Mouse (Mus musculus) lung, embryonic 15.5 days (tissue): ENCODE measurements around the gene Abhd14a. TPM values are rescaled to one million over a fixed set of nuclear protein-coding genes. Genes with fewer than 3 reads are reported as not detected.

ENCODE experiments used
- ATAC-seq: fragments of 200-750 bp; cut with Nextera tagmentation; 2 replicates; pipeline ENCODE4 v1.8.0; 2017; ENCODE audit warnings: moderate number of reproducible peaks, borderline replicate concordance; ENCODE audit not compliant: low FRiP score, low TSS enrichment; ENCODE audit errors: extremely low read depth
- H3K27ac ChIP-seq: fragments of 300-500 bp; sonication (generic); 2 replicates; pipeline ENCODE4 v1.5.1; 2015; ENCODE audit warnings: moderate library complexity, mild to moderate bottlenecking, inconsistent platforms
- H3K27me3 ChIP-seq: fragments of 300-500 bp; sonication (generic); 2 replicates; pipeline ENCODE4 v1.6.1; 2015; ENCODE audit warnings: inconsistent platforms
- H3K36me3 ChIP-seq: fragments of 300-500 bp; sonication (generic); 2 replicates; pipeline ENCODE4 v1.6.1; 2015; ENCODE audit warnings: inconsistent platforms
- H3K4me1 ChIP-seq: fragments of 300-500 bp; sonication (generic); 2 replicates; pipeline ENCODE4 v1.6.1; 2015; ENCODE audit warnings: inconsistent platforms
- H3K4me2 ChIP-seq: fragments of 300-500 bp; sonication (generic); 2 replicates; pipeline ENCODE4 v1.6.1; 2015; ENCODE audit warnings: inconsistent platforms, mild to moderate bottlenecking, moderate library complexity
- H3K4me3 ChIP-seq: fragments of 300-500 bp; sonication (generic); 2 replicates; pipeline ENCODE4 v1.5.1; 2015; ENCODE audit warnings: mild to moderate bottlenecking, inconsistent platforms
- H3K9ac ChIP-seq: fragments of 300-500 bp; sonication (generic); 2 replicates; pipeline ENCODE4 v1.6.1; 2015; ENCODE audit warnings: inconsistent platforms
- H3K9me3 ChIP-seq: fragments of 300-500 bp; sonication (generic); 2 replicates; pipeline ENCODE4 v1.6.1; 2016; ENCODE audit warnings: inconsistent platforms
- WGBS: fragments of 180-500 bp; shearing (Covaris S2); methylation state at CpG from one replicate; pipeline ENCODE4 v1.1.7; 2015; 5-methylcytosine and 5-hydroxymethylcytosine counted together
- polyA plus RNA-seq: library from polyadenylated mRNA; unstranded; fragments of >200 nt; fragmentation: Nextera tagmentation; extraction: Ambion mirVana; gene quantifications from 2 replicates; pipeline ENCODE4 v1.2.1, GENCODE M21; 2015

The Abhd14a gene
- polyA plus RNA-seq, 1 experiment from 2014 or later = 53.2 TPM

GRCm38 (mm10) chr9:106405275-106405674 is 42.2 kb downstream of the Abhd14a start:
- Histone ChIP-seq H3K4me1 (peaks cover 21% of the 10 kb centered on the region), H3K4me3 (no peak overlapping the region), H3K9ac (no peak overlapping the region), H3K4me2 (no peak overlapping the region), H3K36me3 (no peaks in the 10 kb centered on the region), H3K27me3 (no peaks in the 10 kb centered on the region), H3K27ac (peak overlapping the region; percentile 30), H3K9me3 (no peaks in the 10 kb centered on the region)
- peak; percentile 58; the same call in 1 of the 2 replicates for ATAC-seq
- WGBS = 12% methylated on average over 6 of the region's 6 CpGs

- peaks cover 27% of the 10 kb centered on the region for H3K4me1 ChIP-seq
- 68% methylated on average over 16 of the region's 16 CpGs for WGBS
- H3K4me2 ChIP-seq = no peak overlapping the region
- H3K9me3 ChIP-seq = no peaks in the 10 kb centered on the region
- no peaks in the 10 kb centered on the region for H3K27me3 ChIP-seq
- no peak overlapping the region for H3K27ac ChIP-seq
- no peak for ATAC-seq
- no peaks in the 10 kb centered on the region for H3K36me3 ChIP-seq
- no peak overlapping the region for H3K9ac ChIP-seq
- no peak overlapping the region for H3K4me3 ChIP-seq
These were observed 44.7 kb downstream of the Abhd14a start for GRCm38 (mm10) chr9:106402607-106403375.

DNA sequence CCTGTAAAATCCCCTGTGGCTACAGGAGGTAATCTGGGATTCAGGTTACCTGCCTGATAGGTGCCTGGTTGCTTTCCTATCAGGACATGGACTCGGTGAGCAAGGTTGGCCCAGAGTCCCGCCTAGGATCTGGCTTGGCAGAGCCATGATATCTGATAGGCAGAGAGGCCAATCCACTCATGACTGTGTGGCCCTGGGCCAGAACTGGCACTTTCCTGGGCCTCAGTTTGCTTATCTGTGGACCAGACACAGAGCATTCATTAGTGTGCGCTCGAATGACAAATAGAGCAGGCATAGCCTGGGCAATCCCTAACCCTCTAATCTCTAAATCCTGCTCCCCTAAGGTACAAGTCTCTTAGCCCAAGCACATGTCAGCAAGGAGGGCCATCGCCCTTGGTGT is 45.3 kb downstream of the Abhd14a start:
- Histone ChIP-seq H3K4me3 (no peak overlapping the region), H3K36me3 (no peaks in the 10 kb centered on the region), H3K27ac (no peak overlapping the region), H3K4me1 (peaks cover 26% of the 10 kb centered on the region), H3K4me2 (no peak overlapping the region), H3K27me3 (no peaks in the 10 kb centered on the region), H3K9ac (no peak overlapping the region), H3K9me3 (no peaks in the 10 kb centered on the region)
- 75% methylated on average over 5 of the region's 5 CpGs for WGBS
- no peak for ATAC-seq

DNA sequence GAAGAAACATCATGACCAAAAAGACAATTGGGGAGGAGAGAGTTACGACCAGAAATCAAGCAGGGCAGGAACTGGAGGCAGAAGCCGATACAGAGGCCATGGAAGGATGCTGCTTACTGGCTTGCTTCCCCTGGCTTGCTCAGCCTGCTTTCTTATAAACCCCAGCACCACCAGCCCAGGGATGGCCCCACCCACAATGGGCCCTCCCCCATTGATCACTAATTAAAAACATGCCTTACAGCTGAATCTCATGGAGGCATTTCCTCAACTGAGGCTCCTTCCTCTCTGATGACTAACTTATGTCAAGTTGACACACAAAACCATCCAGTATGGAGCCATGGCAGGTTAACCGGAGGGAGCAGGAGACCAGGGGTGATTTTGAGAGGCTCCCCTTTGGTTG is 47.7 kb downstream of the Abhd14a start:
- Histone ChIP-seq H3K27ac (no peak overlapping the region), H3K4me2 (no peak overlapping the region), H3K27me3 (no peaks in the 10 kb centered on the region), H3K9me3 (no peaks in the 10 kb centered on the region), H3K36me3 (no peaks in the 10 kb centered on the region), H3K4me3 (no peak overlapping the region), H3K9ac (no peak overlapping the region), H3K4me1 (peaks cover 5% of the 10 kb centered on the region; the same call in 1 of the 2 replicates)
- no peak for ATAC-seq
- WGBS = 82% methylated on average over 3 of the region's 3 CpGs

DNA sequence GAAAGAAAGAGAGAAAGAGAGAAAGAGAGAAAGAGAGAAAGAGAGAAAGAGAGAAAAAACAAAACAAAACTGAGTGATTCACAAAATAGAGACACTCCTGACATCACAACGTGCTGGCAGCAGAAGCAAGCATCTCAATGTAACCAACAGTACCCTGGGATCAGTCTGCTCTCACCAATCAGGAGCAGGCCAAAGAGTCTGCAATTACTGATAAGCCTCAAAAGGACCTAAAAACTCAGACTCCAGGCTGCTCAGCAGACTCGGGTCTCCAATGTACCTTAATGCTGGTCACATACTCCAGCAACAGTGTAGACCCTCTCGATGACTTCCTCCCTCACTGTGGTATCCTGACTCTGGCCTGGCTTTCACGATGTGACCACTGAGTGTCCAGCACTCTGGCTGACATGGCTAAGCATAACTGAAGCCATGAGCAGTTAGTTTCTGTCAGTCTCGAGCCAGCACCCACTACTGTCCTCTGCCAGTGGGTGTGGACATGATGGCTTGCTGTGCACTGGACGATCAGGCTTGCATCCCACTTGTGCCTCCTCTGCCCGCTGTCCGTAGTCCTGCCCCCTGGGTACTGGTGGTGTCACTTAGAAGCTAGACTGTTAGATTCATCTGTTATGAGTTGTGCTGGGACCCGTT is 48.7 kb downstream of the Abhd14a start:
- H3K4me1 ChIP-seq = peaks cover 9% of the 10 kb centered on the region; the same call in 1 of the 2 replicates
- no peak for ATAC-seq
- WGBS = 53% methylated on average over 9 of the region's 9 CpGs

GRCm38 (mm10) chr9:106397733-106398132 is 49.7 kb downstream of the Abhd14a start:
- Histone ChIP-seq H3K36me3 (no peaks in the 10 kb centered on the region), H3K4me1 (peaks cover 11% of the 10 kb centered on the region; the same call in 1 of the 2 replicates), H3K4me2 (no peak overlapping the region), H3K27me3 (no peaks in the 10 kb centered on the region), H3K9ac (no peak overlapping the region), H3K27ac (no peak overlapping the region), H3K9me3 (no peaks in the 10 kb centered on the region), H3K4me3 (no peak overlapping the region)
- ATAC-seq = no peak
- WGBS = 52% methylated on average over 4 of the region's 4 CpGs

More for the DNA sequence above, 48.7 kb downstream of the Abhd14a start:
- Histone ChIP-seq H3K27me3 (no peaks in the 10 kb centered on the region), H3K9ac (no peak overlapping the region), H3K27ac (no peak overlapping the region), H3K9me3 (no peaks in the 10 kb centered on the region), H3K4me3 (no peak overlapping the region), H3K36me3 (no peaks in the 10 kb centered on the region), H3K4me2 (no peak overlapping the region)

- H3K27me3 ChIP-seq = no peaks in the 10 kb centered on the region
- H3K4me2 ChIP-seq = no peak overlapping the region
- H3K9me3 ChIP-seq = no peaks in the 10 kb centered on the region
- H3K4me3 ChIP-seq = no peak overlapping the region
- H3K9ac ChIP-seq = no peak overlapping the region
- 47% methylated on average over 11 of the region's 11 CpGs for WGBS
- 0 out of 2 replicates have a peak, but pooled peaks have one; percentile 15 for ATAC-seq
- H3K36me3 ChIP-seq = no peaks in the 10 kb centered on the region
- no peak overlapping the region for H3K27ac ChIP-seq
- peaks cover 13% of the 10 kb centered on the region; the same call in 1 of the 2 replicates for H3K4me1 ChIP-seq
These were observed 52.6 kb downstream of the Abhd14a start for GRCm38 (mm10) chr9:106394649-106395602.

GRCm38 (mm10) chr9:106393548-106393947 is 53.9 kb downstream of the Abhd14a start:
- WGBS = 86% methylated on average over 8 of the region's 8 CpGs
- Histone ChIP-seq H3K4me3 (no peak overlapping the region), H3K4me2 (no peak overlapping the region), H3K4me1 (0 out of 2 replicates have a peak, but pooled peaks cover 7% of the 10 kb centered on the region), H3K36me3 (no peaks in the 10 kb centered on the region), H3K27me3 (no peaks in the 10 kb centered on the region), H3K9me3 (no peaks in the 10 kb centered on the region), H3K27ac (no peak overlapping the region), H3K9ac (no peak overlapping the region)
- no peak for ATAC-seq

DNA sequence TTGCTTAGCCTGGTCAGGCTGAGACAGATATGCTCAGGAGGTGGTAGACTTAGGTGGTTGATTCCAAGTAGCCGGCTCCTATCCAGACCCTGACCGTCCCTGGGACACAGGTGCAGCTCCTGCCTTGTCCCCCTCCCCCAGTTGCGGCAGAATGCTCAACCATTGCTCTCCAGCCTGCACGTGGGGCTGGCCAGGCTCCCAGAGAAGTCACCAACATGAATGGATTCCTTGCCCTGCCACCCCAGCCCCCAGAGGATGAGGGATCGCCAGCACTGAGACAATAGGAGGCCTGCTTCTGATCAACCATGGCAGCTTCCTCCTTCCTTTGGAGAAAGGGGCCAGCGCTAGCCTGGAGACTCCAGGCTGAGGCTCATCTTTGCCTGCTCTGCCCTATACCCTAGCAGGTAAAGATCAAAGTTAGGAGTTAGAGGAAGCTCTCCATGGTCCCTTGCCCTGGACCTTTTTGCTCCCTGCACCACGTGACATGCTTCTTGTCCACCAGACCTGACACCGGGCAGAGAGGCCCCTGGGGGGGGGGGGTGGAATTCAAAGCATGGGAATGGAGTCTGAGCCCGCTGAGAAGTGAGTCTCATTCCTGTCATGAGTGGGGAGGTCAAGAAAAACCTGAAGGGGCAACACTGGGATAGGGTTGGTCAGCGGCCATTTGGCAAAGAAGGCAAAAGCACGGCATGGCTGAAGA is 54.5 kb downstream of the Abhd14a start:
- Histone ChIP-seq H3K9me3 (no peaks in the 10 kb centered on the region), H3K4me2 (no peak overlapping the region), H3K4me1 (0 out of 2 replicates have a peak, but pooled peaks cover 7% of the 10 kb centered on the region), H3K27ac (no peak overlapping the region), H3K27me3 (no peaks in the 10 kb centered on the region), H3K36me3 (no peaks in the 10 kb centered on the region), H3K9ac (no peak overlapping the region), H3K4me3 (no peak overlapping the region)
- no peak for ATAC-seq
- WGBS = 67% methylated on average over 11 of the region's 11 CpGs
